Mouse (Mus musculus) lung, postnatal 0 days (tissue): ENCODE data around the gene F11r.

Source experiments
- CTCF ChIP-seq: IDR thresholded peaks from 2 replicates; pipeline ENCODE4 v1.5.1; 2016; ENCODE audit warnings: antibody characterized with exemption, mild to moderate bottlenecking
- EP300 ChIP-seq: IDR thresholded peaks from 2 replicates; pipeline ENCODE4 v1.6.1; 2016; ENCODE audit warnings: antibody characterized with exemption, mild to moderate bottlenecking, control low read depth

DNA sequence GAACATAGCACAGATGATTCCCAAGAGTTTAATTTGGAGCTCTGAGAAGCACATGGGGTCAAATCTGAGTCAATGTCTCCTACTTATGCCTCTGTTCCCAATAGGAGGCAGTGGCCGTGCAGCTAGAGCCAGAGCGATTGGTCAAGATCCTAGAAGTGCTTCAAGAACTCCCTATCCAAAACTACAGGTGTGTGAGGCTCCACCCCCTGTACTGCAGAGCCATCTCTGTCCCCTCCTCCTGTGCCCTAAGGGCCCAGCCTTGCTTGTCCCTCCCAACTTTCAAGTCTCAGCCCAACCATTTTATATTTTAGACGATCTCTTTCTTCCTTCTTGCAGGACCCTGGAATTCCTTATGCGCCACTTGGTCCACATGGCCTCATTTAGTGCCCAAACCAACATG is 35.5 kb upstream of the F11r start:
- TF ChIP-seq EP300 (no peak), CTCF (no peak)
